Mouse (Mus musculus) E14TG2a.4 (cell line): ENCODE data around the gene Tesc.

Experiments used
- H3K27me3 ChIP-seq: 2 replicates; pipeline ENCODE4 v1.6.1; 2014; ENCODE audit warnings: low read length, control low read depth; ENCODE audit not compliant: insufficient read depth
- H3K36me3 ChIP-seq: 2 replicates; pipeline ENCODE4 v1.6.1; 2014; ENCODE audit warnings: low read length, control low read depth; ENCODE audit not compliant: insufficient read depth
- H3K4me1 ChIP-seq: replicated peaks from 2 replicates; pipeline ENCODE4 v1.6.1; 2014; ENCODE audit warnings: low read depth, low read length, control low read depth
- H3K4me3 ChIP-seq: replicated peaks from 2 replicates; pipeline ENCODE4 v1.5.1; 2014; ENCODE audit warnings: mild to moderate bottlenecking, low read length
- H3K9me3 ChIP-seq: 2 replicates; pipeline ENCODE4 v1.6.1; 2014; ENCODE audit warnings: low read length, control low read depth
- CTCF ChIP-seq: conservative IDR thresholded peaks from 2 replicates; pipeline ENCODE4 v1.5.1; 2014; ENCODE audit warnings: low read length
- NANOG ChIP-seq: IDR thresholded peaks from 2 replicates; pipeline ENCODE4 v1.6.1; 2014; ENCODE audit warnings: borderline replicate concordance, low read length, mixed read lengths
- POU5F1 ChIP-seq: IDR thresholded peaks from 2 replicates; pipeline ENCODE4 v1.6.1; 2014; ENCODE audit warnings: low read length, borderline replicate concordance

The Tesc gene

DNA sequence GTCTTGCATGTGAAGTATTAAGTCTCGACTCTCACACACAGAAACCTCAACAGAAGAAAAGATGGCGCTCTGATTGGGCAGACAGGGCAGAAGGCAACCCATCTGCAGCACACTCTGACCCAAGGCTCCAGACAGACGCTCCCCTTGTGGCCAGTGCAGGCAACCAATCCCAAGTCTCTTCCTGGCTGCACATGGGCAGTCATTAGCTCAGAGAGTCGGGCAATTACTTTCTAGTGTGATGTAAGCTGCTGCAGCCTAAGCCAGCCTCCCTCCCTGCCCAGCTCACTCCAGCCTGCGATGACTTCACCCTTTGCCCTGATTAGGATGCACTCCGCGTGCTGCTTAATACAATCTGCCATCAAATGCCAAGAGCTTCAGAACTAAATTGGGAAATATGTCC is 61.6 kb downstream of the Tesc start:
- Histone ChIP-seq H3K4me1 (peaks cover 9% of the 10 kb centered on the region; the same call in 1 of the 2 replicates), H3K9me3 (no peaks in the 10 kb centered on the region), H3K27me3 (no peaks in the 10 kb centered on the region), H3K36me3 (peaks cover 70% of the 10 kb centered on the region), H3K4me3 (no peak overlapping the region)
- no peak for TF ChIP-seq POU5F1
- no peak for TF ChIP-seq CTCF
- TF ChIP-seq NANOG, result no peak

DNA sequence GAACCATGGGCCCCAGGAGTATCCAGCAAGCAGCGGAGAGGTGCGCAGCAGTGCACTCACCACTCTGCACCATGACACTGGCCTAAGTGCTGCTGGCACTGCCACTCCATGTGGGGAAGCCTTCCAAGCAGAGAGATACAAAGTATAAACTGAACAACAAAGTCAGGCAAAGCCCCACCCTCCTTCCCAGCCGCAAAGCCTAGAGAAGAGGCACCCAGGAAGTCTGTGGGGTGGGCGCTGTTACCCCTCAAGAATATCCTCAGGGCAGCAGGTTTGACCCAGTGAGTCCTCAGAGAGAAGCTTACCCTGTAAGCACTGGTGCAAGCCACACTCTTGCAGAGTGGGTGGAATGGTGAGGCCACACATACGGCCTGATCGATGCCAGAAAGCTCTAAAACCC is 62.6 kb downstream of the Tesc start:
- H3K9me3 ChIP-seq, result no peaks in the 10 kb centered on the region
- TF ChIP-seq POU5F1, result no peak
- no peak for TF ChIP-seq CTCF
- H3K4me1 ChIP-seq, result peaks cover 9% of the 10 kb centered on the region; the same call in 1 of the 2 replicates
- no peak overlapping the region for H3K4me3 ChIP-seq
- H3K36me3 ChIP-seq, result peaks cover 72% of the 10 kb centered on the region
- H3K27me3 ChIP-seq, result no peaks in the 10 kb centered on the region

GRCm38 (mm10) chr5:118090837-118091236 is 63.3 kb downstream of the Tesc start:
- Histone ChIP-seq H3K36me3 (peaks cover 78% of the 10 kb centered on the region), H3K4me1 (peaks cover 9% of the 10 kb centered on the region; the same call in 1 of the 2 replicates), H3K9me3 (no peaks in the 10 kb centered on the region), H3K27me3 (no peaks in the 10 kb centered on the region), H3K4me3 (no peak overlapping the region)
- TF ChIP-seq POU5F1 (no peak), CTCF (peak; percentile 90)

- Histone ChIP-seq H3K9me3 (no peaks in the 10 kb centered on the region), H3K4me3 (no peak overlapping the region), H3K4me1 (peaks cover 9% of the 10 kb centered on the region; the same call in 1 of the 2 replicates), H3K36me3 (peaks cover 84% of the 10 kb centered on the region), H3K27me3 (no peaks in the 10 kb centered on the region)
- TF ChIP-seq NANOG (no peak), POU5F1 (no peak), CTCF (no peak; the same call in 1 of the 2 replicates)
These were observed 65.9 kb downstream of the Tesc start for GRCm38 (mm10) chr5:118093321-118094035.

GRCm38 (mm10) chr5:118095433-118095832 is 67.9 kb downstream of the Tesc start:
- no peak for TF ChIP-seq NANOG
- no peak for TF ChIP-seq CTCF
- no peak for TF ChIP-seq POU5F1
- no peaks in the 10 kb centered on the region for H3K9me3 ChIP-seq
- H3K27me3 ChIP-seq, result no peaks in the 10 kb centered on the region
- no peak overlapping the region for H3K4me3 ChIP-seq
- H3K4me1 ChIP-seq, result peaks cover 24% of the 10 kb centered on the region
- H3K36me3 ChIP-seq, result peaks cover 80% of the 10 kb centered on the region

- Histone ChIP-seq H3K4me1 (peaks cover 26% of the 10 kb centered on the region), H3K36me3 (peaks cover 80% of the 10 kb centered on the region), H3K4me3 (no peak overlapping the region), H3K9me3 (no peaks in the 10 kb centered on the region), H3K27me3 (no peaks in the 10 kb centered on the region)
- TF ChIP-seq POU5F1, result no peak
- TF ChIP-seq NANOG, result no peak
These were observed 68.3 kb downstream of the Tesc start for GRCm38 (mm10) chr5:118095849-118096248.

- H3K27me3 ChIP-seq, result no peaks in the 10 kb centered on the region
- H3K9me3 ChIP-seq, result no peaks in the 10 kb centered on the region
- peaks cover 26% of the 10 kb centered on the region for H3K4me1 ChIP-seq
- peaks cover 82% of the 10 kb centered on the region for H3K36me3 ChIP-seq
- H3K4me3 ChIP-seq, result no peak overlapping the region
- no peak for TF ChIP-seq NANOG
- TF ChIP-seq POU5F1, result no peak
- TF ChIP-seq CTCF, result no peak
These were observed 68.8 kb downstream of the Tesc start for GRCm38 (mm10) chr5:118096317-118096716.

GRCm38 (mm10) chr5:118099069-118099869 is 71.7 kb downstream of the Tesc start:
- no peaks in the 10 kb centered on the region for H3K27me3 ChIP-seq
- peaks cover 21% of the 10 kb centered on the region for H3K4me1 ChIP-seq
- no peaks in the 10 kb centered on the region for H3K9me3 ChIP-seq
- TF ChIP-seq POU5F1, result no peak
- no peak for TF ChIP-seq CTCF
- TF ChIP-seq NANOG, result no peak
- no peak overlapping the region for H3K4me3 ChIP-seq
- peaks cover 58% of the 10 kb centered on the region for H3K36me3 ChIP-seq
